Mouse (Mus musculus) testis, adult 2 months (tissue): ENCODE measurements at regions not wholly inside any gene's neighbourhood (a gene's known extent, or its start where the extent isn't known, plus 50 kb on each side); places are given as distances from the start of the nearest gene placed in this dataset.

ENCODE experiments used
- CTCF ChIP-seq: fragments of 200-500 bp; IDR thresholded peaks from 2 replicates; pipeline ENCODE4 v1.5.1; 2012; ENCODE audit warnings: low read depth, mild to moderate bottlenecking, inconsistent platforms, low read length, moderate library complexity; ENCODE audit not compliant: control insufficient read depth, insufficient read depth, insufficient replicate concordance
- POLR2A ChIP-seq: fragments of 200-500 bp; IDR thresholded peaks from 2 replicates; pipeline ENCODE4 v1.6.1; 2012; ENCODE audit warnings: low read depth, mild to moderate bottlenecking, inconsistent platforms, low read length, moderate library complexity; ENCODE audit not compliant: control insufficient read depth

DNA sequence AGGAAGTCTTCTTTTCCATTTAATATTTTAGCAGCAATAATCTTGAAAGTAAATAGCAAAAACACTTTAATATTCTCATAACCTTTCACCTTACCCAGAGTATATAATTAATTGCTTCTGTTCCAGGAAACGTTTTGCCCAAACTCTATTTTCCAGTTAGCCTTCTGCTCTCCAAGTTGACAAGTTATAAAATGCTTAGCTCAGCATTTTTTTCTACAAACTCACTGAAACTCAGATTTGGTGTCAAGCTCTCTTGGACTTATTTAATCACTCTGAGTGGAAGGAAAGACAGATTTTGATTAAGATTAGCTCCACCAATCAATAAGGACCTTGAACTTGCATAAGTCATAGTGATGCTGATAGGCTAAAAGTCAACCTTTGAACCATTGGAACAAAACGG lies 528.8 kb upstream of the Itga1 start:
- TF ChIP-seq CTCF (no peak), POLR2A (no peak)
